Mouse (Mus musculus) G1E (cell line): ENCODE measurements around the gene Strn4.

Source experiments
- CTCF ChIP-seq: IDR thresholded peaks from 2 replicates; pipeline ENCODE4 v1.5.1; 2012; ENCODE audit warnings: low read depth, low read length, inconsistent platforms, mixed read lengths
- GATA2 ChIP-seq: IDR thresholded peaks from 2 replicates; pipeline ENCODE4 v1.6.1; 2012; ENCODE audit warnings: low read depth, low read length, inconsistent platforms, borderline replicate concordance
- TAL1 ChIP-seq: conservative IDR thresholded peaks from 2 replicates; pipeline ENCODE4 v1.6.1; 2012; ENCODE audit warnings: low read depth, low read length, inconsistent platforms, mixed read lengths

GRCm38 (mm10) chr7:16874190-16874589, 58.5 kb downstream of the Strn4 start:
- TF ChIP-seq CTCF, result peak; percentile 76
- no peak for TF ChIP-seq GATA2
- TF ChIP-seq TAL1, result no peak
